Mouse (Mus musculus): Measurements from ENCODE around the gene Lao1. TPM values are rescaled to one million over a fixed set of nuclear protein-coding genes. Genes with fewer than 3 reads are reported as not detected.

The Lao1 gene
- 0.05 TPM in 1 of 2 replicates, not detected in the other for polyA plus RNA-seq (2021; fragmentation: Nextera tagmentation)
- long read RNA-seq, experiment 1, result 0 reads
- long read RNA-seq, experiment 2, partial matches to known transcripts, result 1 of 1 reads
- long read RNA-seq, experiment 2, other reads (novel, unspliced or antisense), result 0 of 1 reads

GRCm38 (mm10) chr4:118961141-118961628, at the start of gene Lao1:
Gene Lao1, plus strand, starts transcription at chr4:118961578.

DNA sequence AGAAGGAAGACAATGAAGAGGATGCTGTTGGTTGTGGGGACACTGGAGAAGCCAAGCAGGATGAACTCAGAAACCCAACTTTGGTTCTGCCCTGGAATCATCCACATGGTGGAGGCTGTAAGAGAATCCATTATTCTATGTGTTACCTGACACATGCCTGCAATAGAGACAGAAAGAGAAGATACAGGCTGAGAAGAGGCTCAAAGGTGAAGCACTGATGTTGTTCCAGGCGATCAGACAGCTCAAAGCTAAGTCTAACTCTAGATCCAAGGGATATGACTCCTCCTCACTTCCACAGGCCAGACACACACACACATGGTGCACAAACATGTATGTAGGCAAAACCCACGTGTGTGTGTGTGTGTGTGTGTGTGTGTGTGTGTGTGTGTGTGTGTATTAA, 44.0 kb upstream of the Lao1 start, which contains the start of gene Olfr1329:
Gene Olfr1329 (minus strand): TSS at position 101 of the 400 bp plus-strand sequence.

GRCm38 (mm10) chr4:118938512-118938911, 22.9 kb upstream of the Lao1 start, which contains the start of gene Olfr1328:
Gene Olfr1328, minus strand, starts transcription at chr4:118938612.

Other genes starting within 250 kb of the Lao1 start
- not detected in 2 replicates for gene Olfr1340, start 241.4 kb upstream of the Lao1 start, polyA plus RNA-seq (2021; fragmentation: Nextera tagmentation)
- gene Olfr1339, start 229.4 kb upstream of the Lao1 start, polyA plus RNA-seq (2021; fragmentation: Nextera tagmentation), result not detected in 2 replicates
- gene Olfr1338, start 202.8 kb upstream of the Lao1 start, polyA plus RNA-seq (2021; fragmentation: Nextera tagmentation), result not detected in 2 replicates
- not detected in 2 replicates for gene Olfr1337, start 179.0 kb upstream of the Lao1 start, polyA plus RNA-seq (2021; fragmentation: Nextera tagmentation)
- gene Olfr1335, start 151.6 kb upstream of the Lao1 start, polyA plus RNA-seq (2021; fragmentation: Nextera tagmentation), result not detected in 2 replicates
- not detected in 2 replicates for gene Olfr1333, start 125.3 kb upstream of the Lao1 start, polyA plus RNA-seq (2021; fragmentation: Nextera tagmentation)
- gene Olfr1331, start 96.9 kb upstream of the Lao1 start, polyA plus RNA-seq (2021; fragmentation: Nextera tagmentation), result not detected in 2 replicates
- not detected in 2 replicates for gene Olfr1330, start 73.0 kb upstream of the Lao1 start, polyA plus RNA-seq (2021; fragmentation: Nextera tagmentation)
- not detected in 2 replicates for gene Olfr1329, start 44.1 kb upstream of the Lao1 start, polyA plus RNA-seq (2021; fragmentation: Nextera tagmentation)
- not detected in 2 replicates for gene Olfr1328, start 23.0 kb upstream of the Lao1 start, polyA plus RNA-seq (2021; fragmentation: Nextera tagmentation)
- gene Slc2a1, start 147.1 kb downstream of the Lao1 start, polyA plus RNA-seq (2021; fragmentation: Nextera tagmentation), result 18.5 and 19.3 TPM in 2 replicates
- 11.2 and 12.6 TPM in 2 replicates for gene Zfp691, start 212.6 kb downstream of the Lao1 start, polyA plus RNA-seq (2021; fragmentation: Nextera tagmentation)
- gene Ermap, start 228.4 kb downstream of the Lao1 start, polyA plus RNA-seq (2021; fragmentation: Nextera tagmentation), result 0.09 and 0.14 TPM in 2 replicates
- 79.2 and 79.8 TPM in 2 replicates for gene Svbp, start 233.7 kb downstream of the Lao1 start, polyA plus RNA-seq (2021; fragmentation: Nextera tagmentation)

Measured in layer of hippocampus, adult 6 months (tissue).